Mouse (Mus musculus): ENCODE results near the gene Trim65.
A peak's percentile ranks its signal among the peaks of the same experiment; 100 is the strongest.
"Not testable (repeated sequence)": the region's sequence is repeated elsewhere in the genome, so short reads cannot be mapped to it uniquely, and the experiment has no call there.

The Trim65 gene

DNA sequence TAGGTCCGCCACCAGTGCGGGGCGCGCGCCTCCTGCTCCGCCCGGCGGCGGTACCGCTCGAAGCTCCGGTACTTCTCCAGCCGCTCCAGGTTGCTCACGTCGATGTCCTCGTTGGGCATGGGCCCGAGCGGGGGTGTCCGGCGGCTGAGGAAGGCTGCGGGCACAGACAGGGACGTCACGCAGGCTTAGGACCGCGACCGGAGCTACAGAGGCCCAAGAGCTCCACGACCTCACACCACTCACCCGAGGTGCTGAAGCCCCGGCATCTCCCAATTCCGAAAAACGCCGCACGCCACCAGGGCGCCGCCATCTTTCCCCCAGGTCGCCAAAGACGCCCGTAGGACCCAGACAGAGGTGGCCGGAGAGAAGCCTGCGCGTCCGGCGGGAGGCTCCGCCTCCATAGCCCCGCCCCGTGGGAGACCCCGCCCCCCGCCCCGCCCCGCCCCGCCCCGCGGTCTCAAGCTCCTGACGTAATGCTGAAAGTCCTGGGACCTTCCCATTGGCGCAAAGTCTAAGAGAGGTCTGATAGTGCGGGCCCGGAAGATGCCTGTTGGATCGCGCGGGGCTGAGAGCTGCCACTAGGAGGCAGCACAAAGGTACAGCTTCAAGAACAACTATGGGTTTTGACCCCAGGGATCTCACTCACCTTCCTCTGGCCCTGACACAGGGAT, 7.7 kb upstream of the Trim65 start, which contains the start of gene Mrpl38:
Mrpl38 (minus strand) TSS at position 401 of the 671 bp plus-strand sequence.
- peak; percentile 93 for DNase-seq

DNA sequence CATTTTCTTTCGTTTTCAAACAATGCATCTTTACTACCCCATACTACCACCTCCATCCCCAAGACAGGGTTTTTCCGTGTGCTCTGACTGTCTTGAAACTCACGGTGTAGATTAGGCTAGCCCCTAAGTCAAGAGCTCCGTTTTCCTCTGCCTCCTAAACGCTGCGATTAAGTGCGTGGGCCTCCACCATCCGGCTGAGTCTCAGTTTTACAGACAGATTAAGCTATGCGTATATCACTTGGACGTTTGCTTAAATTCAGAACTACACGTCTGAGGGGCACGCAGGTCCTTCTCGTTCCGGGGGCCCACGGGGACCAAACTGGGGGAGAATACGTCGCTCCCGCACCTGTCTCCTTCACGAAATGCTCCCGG, 7.2 kb upstream of the Trim65 start:
- no peak for DNase-seq

DNA sequence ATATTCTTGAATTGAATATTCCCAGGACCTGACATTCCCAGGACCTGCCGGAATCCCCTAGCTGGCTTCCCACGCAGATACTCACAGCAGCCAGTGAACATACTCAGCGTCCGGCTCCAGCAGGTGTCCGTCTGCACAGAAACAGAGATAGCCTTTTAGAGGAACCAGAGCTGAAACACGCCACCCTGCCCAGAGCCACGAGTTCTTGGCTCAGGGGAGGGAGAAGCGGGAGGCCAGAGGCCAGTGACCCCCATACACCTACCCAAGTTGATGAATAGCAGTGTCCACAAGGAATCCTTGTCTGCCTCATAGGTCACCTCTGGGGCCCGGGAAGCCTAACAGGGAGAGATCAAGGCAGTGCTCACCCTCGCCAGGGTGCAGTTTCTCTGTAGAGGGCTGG, 3.2 kb upstream of the Trim65 start:
- DNase-seq: no peak

DNA sequence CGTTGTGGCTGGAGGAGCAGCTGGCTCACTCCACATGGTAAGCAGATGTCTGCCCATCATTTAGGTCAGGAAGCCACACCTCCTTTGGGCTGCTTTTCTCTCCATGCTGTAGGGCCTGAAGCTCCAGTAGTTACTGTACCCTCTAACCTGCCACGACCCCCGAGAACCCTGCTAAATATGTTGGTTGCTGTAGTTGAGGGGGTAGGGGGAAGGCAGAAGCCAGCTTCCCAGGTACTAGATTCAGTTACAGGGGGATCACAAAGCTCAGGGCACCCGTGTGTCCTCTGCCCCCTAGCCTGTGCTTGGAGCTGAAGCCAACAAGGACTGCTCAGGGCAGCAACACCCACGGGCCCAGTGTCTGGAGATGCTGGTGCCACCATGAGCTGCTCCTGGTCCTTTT, 2.6 kb upstream of the Trim65 start:
- DNase-seq: no peak

DNA sequence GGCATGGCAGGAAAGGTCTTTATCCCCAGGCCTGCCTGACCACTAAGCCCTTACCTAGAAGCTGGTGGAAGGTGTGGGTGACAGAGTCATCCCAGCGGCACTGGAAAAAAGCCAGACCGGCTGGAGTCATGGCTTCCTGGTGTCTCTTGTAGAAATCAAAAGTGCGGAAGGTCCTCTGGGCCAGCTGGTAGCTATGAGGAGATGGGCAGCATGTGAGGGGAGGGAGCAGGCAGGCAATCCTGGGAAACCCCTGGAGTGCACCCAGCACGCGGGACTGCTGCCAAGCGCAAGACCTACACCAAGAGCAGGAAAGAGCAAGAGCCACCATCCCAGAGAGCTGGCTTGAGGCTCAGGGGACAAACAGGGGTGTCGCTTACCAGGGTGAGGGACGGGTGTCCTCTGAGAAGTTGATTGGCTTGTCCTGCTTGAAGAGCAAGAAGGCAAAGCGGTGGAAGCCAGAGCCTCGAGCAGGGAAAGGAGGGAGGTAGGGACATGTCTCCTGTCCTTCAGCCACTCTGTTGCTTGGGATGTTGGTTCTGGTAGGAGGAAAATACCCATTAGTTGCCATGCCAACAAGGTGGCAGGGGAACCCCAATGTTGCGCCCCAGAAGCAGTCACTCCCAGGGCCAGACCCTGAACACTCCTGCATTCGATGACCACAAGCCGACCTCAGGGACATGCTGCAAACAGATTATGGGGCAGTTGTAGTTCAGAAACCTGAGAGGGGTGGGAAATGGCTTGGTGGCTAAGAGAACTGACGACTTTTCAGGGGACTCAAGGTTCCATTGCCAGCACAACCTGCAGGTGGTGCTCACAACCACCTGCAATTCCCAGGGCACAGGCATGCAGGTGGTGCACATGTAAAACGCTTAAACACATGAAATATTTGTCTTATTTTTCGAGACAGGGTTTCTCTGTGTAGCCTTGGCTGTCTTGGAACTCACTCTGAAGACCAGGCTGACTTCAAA, 1.7 kb upstream of the Trim65 start:
- DNase-seq: peak; percentile 53

DNA sequence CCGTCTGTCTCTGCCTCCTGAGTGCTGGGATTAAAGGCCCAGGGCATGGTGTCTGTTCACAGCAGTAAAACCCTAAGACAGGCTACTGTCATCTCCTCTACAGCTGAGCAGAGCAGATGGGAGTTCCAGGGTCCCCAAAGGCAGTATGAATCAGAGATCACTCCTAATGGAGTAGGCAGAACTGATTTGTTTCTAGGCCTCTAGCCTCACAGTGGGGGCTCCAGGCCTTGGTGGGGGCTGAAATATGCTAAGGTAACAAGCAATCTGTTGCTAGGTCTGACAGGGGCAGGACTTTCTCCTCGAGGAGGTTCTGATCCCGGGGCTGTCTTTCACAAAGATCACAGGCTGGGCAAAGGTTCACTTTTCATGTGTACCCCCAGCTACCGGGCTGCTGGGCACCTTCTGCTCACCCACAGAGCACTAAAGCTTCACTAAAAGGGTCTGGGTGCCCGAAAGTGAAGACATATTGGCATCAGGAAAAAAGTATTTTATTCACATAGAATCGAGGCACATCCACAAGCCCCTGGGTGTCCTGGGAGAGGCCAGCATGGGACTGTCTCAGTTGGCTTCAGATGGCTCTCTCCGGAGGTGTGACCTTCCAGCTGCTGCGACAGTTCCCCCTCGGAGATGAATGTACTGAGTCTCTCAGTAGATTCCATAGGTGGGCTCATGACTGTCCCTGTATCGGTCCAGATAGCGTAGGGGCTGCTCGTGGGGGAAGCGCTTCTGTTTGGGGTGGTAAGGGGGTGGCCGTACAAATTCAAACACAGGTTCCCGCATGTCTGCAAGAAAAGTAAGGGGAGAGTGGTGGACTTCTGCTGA, 632 bp upstream of the Trim65 start:
- no peak for DNase-seq

DNA sequence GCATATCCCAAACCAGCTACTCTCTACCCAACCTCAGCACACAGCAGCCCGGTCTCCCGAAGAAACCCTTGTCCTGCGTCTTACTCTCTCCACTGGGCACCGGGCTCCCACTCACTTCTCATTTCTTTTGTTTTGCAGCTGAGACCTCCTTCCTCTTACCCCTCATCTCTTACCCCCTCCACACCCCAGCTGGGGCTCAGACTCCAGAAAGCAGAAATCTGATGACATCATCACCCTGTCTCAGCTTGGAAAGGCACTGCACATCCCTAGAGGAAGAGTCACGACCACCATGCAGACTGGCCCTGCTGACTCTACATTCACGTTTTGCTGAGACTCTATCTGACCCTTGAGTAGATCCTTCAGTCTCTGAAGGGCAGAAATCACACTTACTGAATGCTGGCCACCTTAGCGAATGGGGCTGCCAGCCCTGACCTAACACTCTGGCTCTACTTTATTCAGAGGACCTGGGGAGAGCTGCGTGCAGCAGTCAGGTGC, 888 bp downstream of the Trim65 start:
- peak; percentile 15 for DNase-seq

DNA sequence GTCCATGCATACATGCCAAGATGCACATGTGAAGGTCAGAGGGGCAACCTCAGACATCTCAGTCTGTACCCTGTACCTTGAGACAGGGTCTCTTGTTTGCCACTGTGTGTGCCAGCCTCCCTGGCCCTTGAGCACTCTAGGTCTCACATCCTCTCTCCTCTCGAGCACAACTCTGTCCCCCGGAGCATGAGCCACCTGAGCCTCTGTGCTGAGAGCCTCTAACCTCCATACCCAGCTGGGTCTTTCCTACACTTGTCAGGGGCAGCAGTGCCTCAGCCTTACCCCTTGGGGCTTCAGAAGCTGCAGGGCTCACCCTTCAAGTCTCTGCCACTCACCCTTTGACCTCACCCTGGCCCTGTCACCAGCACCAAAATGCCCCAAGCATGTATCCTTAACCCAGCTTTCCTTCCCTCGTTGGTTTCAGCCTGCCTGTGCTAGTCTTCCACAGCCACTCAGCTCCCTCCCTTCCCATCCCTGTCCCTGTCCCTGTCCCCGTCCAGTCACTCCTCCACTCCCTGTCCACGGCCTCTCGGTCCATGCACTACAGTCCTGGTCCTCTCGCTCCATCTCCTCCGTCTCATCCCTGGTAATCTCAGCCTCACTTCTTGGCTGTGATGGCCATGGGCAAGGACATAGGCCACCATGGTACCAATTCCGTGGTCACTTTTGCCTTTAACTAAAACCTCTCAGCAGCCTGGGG, 1.7 kb downstream of the Trim65 start:
- DNase-seq: no peak

DNA sequence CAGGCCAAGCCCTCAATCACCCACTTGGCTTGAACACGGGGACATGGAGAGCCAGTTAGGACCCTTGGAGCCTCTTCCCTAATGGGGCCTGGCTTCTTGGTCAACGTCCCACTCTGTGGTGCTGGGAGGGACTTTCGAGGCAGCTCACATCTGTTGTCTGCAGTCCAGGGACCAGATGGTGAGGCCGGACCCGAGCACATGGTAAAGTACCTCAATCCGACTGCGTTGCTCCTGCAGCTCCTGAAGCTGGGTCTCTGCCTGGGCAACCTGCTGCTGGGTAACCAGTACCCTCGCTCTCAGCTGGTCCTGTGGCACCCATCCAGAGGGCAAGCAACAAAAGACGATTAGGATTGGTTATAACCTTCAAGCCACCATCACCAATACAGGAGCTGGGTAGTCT, 2.9 kb downstream of the Trim65 start:
- DNase-seq: peak; percentile 30

DNA sequence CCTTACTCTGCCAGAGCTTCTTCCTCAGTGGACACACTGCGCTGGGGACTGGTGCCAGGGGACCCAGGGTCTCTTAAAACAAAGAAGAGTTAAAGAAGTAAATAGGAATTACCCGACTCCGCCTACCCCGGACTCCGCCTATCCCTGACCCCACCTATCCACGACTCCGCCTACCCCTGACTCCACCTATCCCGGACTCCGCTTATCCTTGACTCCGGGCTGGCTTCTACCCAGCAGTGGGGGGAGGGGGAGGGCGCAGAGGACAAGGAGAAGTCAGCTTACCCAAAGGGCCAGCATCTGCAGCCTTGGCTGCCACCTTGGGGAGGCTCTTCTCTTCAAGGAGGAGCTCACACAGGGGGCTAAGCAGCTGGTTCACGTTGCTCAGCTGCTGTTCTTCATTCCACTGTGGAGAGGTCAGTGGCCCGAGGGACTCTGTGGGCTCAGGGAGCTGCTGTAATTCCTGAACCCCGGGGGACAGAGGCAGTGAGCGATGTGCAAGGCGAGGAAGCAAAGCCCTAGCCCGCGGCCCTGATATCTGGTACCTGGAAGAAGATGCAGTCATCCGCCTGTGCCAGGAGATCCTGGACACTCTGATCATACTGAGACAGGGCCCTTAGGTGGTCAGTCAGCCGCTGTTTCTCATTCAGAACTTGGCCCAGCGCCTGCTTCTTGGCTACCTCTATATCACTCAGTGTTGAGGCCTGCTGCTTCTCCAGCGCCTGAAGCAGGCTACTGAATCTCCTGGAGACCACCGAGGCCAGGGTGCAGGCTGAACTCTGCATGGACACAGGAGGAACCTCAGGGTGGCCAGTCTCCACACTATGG, 3.6 kb downstream of the Trim65 start, which contains the start of gene Trim47:
Trim47 (minus strand) TSS at position 55 of the 825 bp plus-strand sequence.
- DNase-seq: peak; percentile 94

DNA sequence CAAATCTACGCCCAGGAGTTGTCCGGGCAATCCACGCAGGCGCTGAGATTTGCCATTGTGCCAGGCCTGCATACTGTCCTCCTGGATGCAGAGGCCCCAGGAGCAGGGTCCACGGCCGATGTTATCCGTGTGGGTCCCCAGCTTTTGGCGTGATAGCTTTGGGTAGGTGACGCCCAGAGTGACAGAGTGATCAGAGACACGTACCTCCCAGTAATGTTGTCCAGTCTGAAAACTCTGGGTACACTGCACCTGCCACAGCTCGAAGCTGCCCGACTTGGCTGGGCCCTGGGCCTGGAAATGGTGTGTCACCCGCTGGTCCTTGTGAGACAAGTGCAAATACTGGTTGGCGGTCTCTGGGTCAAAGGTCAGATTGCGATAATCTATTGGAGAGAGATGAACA, 4.7 kb downstream of the Trim65 start:
- DNase-seq: peak; percentile 20

DNA sequence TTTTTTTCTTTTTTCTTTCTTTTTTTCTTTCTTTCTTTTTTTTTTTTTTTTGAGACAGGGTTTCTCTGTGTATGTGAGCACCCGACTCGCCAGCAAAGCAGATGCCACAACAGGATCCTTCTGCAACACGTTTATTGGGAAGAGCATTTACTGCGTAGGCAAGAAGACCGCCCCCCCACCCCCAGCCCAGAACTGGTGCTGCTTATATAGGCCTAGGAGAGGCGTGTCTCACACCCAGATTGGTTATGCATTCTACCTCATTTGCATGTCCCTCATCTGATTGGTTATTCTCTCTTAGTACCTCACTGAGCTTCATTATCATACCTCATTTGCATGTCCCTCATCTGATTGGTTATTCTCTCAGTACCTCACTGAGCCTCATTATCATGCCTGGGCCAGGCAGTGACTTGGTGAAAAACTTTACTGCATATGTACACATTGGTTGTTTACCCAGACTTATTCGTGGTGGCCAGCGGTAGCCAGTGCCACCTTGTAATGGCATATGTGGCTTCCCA, 9.1 kb downstream of the Trim65 start:
- DNase-seq: not testable (repeated sequence)

DNA sequence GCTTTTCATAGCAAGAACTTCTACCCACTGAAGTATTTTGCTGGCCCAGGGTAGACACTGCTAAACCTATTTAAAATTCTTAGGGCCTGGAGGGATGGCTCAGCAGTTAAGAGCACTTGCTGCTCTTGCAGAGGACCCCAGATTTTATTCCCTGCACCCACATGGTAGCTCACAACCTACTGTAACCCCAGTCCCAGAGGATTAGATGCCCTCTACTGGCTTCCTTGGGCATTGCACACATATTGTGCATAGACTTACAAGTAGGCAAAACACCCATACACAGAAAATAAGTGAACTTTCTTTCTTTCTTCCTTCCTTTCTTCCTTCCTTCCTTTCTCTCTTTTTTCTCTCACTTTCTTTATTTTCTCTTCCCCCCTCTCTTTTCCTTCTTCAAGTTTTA, 13.1 kb downstream of the Trim65 start:
- peak; percentile 56 for DNase-seq

DNA sequence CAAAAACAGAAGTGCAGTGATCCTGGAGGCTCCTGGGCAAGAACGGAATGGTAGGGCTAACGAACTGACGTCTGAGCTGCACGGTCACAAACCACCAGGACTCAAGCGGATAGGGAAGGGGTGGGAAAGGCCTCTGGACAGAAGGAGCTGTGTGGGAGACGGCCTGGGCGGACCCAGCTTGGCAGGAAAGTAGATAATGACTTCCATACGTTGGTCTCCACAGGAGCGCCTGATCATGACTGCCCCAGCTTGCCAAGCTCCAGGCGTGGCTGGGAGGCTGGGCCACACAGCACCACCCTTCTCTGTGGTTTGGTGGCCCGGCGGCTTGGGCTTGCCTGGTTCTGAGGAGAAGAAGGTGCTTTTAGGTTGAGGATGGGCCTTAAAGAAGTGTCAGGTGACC, 13.7 kb downstream of the Trim65 start:
- no peak for DNase-seq

DNA sequence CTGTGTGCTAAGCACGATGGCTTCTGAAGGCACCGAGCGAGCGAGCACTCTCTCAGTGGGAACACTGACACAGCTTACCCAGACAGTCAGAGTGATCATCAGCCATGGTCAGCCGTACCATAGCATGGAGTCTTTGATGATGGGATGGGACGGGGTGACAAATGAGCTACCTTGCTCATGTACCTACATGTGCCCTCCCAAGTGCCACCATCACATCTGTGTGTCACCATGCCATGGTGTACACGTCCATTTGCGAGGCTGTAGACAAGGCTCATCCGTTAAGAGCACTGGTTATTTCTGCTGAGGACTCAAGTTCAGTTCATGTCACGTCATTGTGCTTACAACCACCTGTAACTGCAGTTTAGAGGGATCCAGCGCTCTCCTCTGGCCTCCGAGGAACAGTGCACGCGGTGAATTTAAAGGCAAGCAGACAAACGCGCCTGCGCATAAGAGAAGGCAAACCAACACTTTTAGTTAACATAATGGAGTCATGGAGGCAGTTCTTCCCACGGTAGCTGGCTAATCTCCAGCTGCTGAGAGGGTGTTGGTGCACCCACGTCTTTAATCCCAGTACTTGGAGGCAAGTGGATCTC, 19.2 kb downstream of the Trim65 start:
- DNase-seq: no peak

DNA sequence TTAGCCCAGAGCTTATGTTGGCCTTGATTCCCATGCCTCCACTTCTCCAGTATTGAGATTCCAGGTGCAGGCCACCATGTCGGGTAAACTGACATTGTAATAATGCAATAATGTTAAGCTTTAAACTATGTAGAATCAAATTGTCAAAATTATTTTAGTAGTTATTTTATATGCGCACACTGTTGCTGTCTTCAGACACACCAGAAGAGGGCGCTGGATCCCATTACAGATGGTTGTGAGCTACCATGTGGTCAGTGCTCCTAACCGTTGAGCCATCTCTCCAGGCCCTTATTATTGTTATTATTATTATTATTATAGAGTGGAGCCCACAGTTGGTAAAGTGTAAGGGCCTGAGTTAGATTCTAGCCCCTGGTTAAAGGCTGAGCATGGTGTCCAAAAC, 19.9 kb downstream of the Trim65 start:
- no peak for DNase-seq

DNA sequence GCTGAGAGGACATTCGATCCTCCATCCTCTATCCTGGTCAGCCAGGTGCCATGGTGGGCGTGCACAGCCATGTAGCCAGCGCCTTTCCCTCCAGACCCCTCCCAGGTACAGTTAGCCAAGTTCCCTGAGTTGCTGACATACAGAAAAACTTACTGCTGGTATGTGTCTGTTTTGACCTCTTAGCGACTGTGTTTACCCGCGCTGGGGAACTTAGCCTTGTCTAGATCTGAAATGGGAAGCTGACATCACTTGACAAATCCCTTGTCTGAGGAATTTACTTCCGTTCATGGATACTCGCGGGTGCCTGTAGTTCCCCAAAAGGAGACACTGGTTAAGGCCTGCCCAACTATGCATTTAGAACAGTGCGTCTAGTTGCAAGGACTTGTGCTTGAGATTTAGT, 20.4 kb downstream of the Trim65 start:
- no peak for DNase-seq

DNA sequence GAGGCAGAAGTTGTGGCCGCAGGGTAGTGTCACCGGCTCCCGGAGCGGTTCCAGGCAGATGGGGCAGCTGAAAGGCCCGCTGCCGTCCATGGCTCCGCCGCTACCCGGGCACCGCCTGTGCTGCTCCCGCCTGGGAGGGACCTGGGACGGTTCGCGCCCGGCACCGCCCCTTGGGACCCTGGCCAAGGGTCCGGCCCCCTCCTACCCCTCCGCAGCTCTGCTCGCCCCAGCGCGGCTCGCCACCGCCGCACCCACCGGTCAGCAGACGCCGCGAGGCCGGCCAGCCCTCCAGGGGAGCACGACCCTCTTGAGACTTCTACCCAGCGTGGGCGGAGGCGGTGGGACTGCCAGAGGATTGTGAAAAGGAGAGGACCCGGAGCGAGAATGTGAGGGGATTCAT, 20.8 kb downstream of the Trim65 start:
- peak; percentile 90 for DNase-seq

DNA sequence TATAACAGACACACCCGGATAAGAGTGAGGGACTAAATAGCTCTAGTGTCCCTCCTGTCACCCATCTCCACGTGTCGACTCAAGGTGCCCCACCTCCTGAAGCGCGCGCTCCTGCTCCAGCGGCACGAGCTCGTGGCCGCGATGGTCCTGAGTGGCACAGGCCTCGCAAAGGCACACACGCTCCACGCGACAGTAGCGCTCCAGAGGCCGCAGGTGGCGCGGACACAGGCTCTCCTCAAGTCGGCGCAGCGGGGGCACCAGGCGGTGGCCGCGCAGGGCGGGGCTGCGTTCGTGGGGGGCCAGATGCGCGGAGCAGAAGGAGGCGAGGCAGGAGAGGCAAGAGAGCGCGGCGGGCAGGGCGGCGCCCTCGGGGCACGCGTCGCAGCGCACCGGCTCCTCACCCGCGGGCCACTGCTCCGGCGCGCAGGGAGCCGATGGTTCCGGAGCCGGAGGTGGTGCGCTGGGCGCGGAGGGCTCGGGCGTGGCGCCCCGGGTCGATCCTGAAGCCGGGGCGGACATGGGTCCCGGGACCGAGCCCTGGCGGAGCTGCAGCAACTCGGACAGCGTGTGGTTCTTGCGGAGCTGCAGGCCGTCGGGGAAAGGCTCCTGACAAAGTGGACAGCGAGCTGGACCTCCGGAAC, 21.4 kb downstream of the Trim65 start:
- DNase-seq: peak; percentile 66

DNA sequence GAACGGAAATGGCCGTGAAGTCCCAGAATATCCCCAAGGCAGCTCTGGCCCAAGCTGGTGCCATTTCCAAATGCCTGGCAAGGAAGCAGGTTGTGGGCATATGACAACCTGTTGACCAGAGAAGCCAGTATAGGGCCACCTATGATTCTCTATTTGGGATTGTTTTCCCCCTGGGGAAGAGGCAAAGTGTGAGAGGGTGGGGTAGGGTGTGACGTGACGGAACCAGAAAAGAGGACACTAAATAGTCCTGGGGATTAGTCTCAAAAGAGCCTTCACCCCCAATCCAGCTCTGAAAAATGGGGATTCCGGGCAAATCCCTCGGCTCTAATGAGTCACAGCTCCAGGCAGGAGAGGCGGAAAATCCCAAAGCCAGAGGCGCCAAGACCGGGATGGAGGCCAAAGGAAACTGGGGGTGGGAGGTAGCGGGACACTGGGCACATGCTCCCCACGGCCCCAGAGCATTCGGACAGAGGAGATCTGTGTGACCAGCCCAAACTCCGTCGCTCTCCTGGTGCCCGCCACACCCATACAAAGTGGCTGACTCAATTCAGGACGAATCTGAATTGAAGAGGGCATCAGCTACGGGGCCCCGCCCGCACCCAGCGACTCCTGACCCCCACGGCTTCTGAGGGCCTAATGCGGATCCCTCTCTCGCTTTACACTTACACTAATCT, 22.3 kb downstream of the Trim65 start:
- peak; percentile 80 for DNase-seq

All from kidney, postnatal 10 days (tissue).